Mouse (Mus musculus): Measurements from ENCODE around the gene Ntrk1. TPM values are rescaled to one million over a fixed set of nuclear protein-coding genes. Genes with fewer than 3 reads are reported as not detected.

Ntrk1 gene
- total RNA-seq, 2 experiments from 2014 or later: not detected

Other genes with a start within 250 kb of the Ntrk1 start
- gene Arhgef11, start 177.6 kb downstream of the Ntrk1 start, total RNA-seq (2015; ENCODE audit: low replicate concordance): 2.5 and 4.0 TPM in 2 replicates
- 1.0 and 1.6 TPM in 2 replicates for gene Arhgef11, start 177.6 kb downstream of the Ntrk1 start, total RNA-seq (2017; ENCODE audit: low replicate concordance)
- not detected in 2 replicates for gene Lrrc71, start 46.5 kb downstream of the Ntrk1 start, total RNA-seq (2015; ENCODE audit: low replicate concordance)
- gene Lrrc71, start 46.5 kb downstream of the Ntrk1 start, total RNA-seq (2017; ENCODE audit: low replicate concordance): not detected in 2 replicates
- gene Insrr, start 1.8 kb upstream of the Ntrk1 start, total RNA-seq (2015; ENCODE audit: low replicate concordance): not detected in 2 replicates
- gene Insrr, start 1.8 kb upstream of the Ntrk1 start, total RNA-seq (2017; ENCODE audit: low replicate concordance): not detected in 2 replicates
- gene Pear1, start 29.1 kb upstream of the Ntrk1 start, total RNA-seq (2015; ENCODE audit: low replicate concordance): 1.3 TPM in 1 of 2 replicates, not detected in the other
- gene Pear1, start 29.1 kb upstream of the Ntrk1 start, total RNA-seq (2017; ENCODE audit: low replicate concordance): 0.98 and 1.0 TPM in 2 replicates
- gene Sh2d2a, start 51.6 kb upstream of the Ntrk1 start, total RNA-seq (2015; ENCODE audit: low replicate concordance): 1.3 and 1.4 TPM in 2 replicates
- gene Sh2d2a, start 51.6 kb upstream of the Ntrk1 start, total RNA-seq (2017; ENCODE audit: low replicate concordance): 0.51 and 0.83 TPM in 2 replicates
- gene Prcc, start 90.4 kb upstream of the Ntrk1 start, total RNA-seq (2015; ENCODE audit: low replicate concordance): 12.6 and 17.7 TPM in 2 replicates
- 12.0 and 13.2 TPM in 2 replicates for gene Prcc, start 90.4 kb upstream of the Ntrk1 start, total RNA-seq (2017; ENCODE audit: low replicate concordance)
- 255 and 262 TPM in 2 replicates for gene Hdgf, start 111.2 kb upstream of the Ntrk1 start, total RNA-seq (2015; ENCODE audit: low replicate concordance)
- gene Hdgf, start 111.2 kb upstream of the Ntrk1 start, total RNA-seq (2017; ENCODE audit: low replicate concordance): 349 and 393 TPM in 2 replicates
- gene Mrpl24, start 124.3 kb upstream of the Ntrk1 start, total RNA-seq (2015; ENCODE audit: low replicate concordance): 68.1 and 70.4 TPM in 2 replicates
- 31.3 and 38.0 TPM in 2 replicates for gene Mrpl24, start 124.3 kb upstream of the Ntrk1 start, total RNA-seq (2017; ENCODE audit: low replicate concordance)
- gene Isg20l2, start 135.2 kb upstream of the Ntrk1 start, total RNA-seq (2015; ENCODE audit: low replicate concordance): 13.3 and 16.8 TPM in 2 replicates
- 11.6 and 11.7 TPM in 2 replicates for gene Isg20l2, start 135.2 kb upstream of the Ntrk1 start, total RNA-seq (2017; ENCODE audit: low replicate concordance)
- gene Rrnad1, start 135.6 kb upstream of the Ntrk1 start, total RNA-seq (2015; ENCODE audit: low replicate concordance): 2.5 and 5.0 TPM in 2 replicates
- gene Rrnad1, start 135.6 kb upstream of the Ntrk1 start, total RNA-seq (2017; ENCODE audit: low replicate concordance): 4.9 and 5.3 TPM in 2 replicates
- not detected in 2 replicates for gene Crabp2, start 153.5 kb upstream of the Ntrk1 start, total RNA-seq (2015; ENCODE audit: low replicate concordance)
- not detected in 2 replicates for gene Crabp2, start 153.5 kb upstream of the Ntrk1 start, total RNA-seq (2017; ENCODE audit: low replicate concordance)
- not detected in 2 replicates for gene Nes, start 175.9 kb upstream of the Ntrk1 start, total RNA-seq (2015; ENCODE audit: low replicate concordance)
- gene Nes, start 175.9 kb upstream of the Ntrk1 start, total RNA-seq (2017; ENCODE audit: low replicate concordance): not detected in 2 replicates
- gene Bcan, start 205.1 kb upstream of the Ntrk1 start, total RNA-seq (2015; ENCODE audit: low replicate concordance): not detected in 2 replicates
- not detected in 2 replicates for gene Bcan, start 205.1 kb upstream of the Ntrk1 start, total RNA-seq (2017; ENCODE audit: low replicate concordance)
- gene Hapln2, start 232.4 kb upstream of the Ntrk1 start, total RNA-seq (2015; ENCODE audit: low replicate concordance): not detected in 2 replicates
- not detected in 2 replicates for gene Hapln2, start 232.4 kb upstream of the Ntrk1 start, total RNA-seq (2017; ENCODE audit: low replicate concordance)
- 3.6 and 8.4 TPM in 2 replicates for gene Gpatch4, start 247.9 kb upstream of the Ntrk1 start, total RNA-seq (2015; ENCODE audit: low replicate concordance)
- gene Gpatch4, start 247.9 kb upstream of the Ntrk1 start, total RNA-seq (2017; ENCODE audit: low replicate concordance): 3.6 and 5.4 TPM in 2 replicates